ENCODE assay signal across 12 mouse cellular contexts in genomic region chr3:10685501-10685951, GRCm38 (mm10).
A peak's percentile ranks its signal among the peaks of the same experiment; 100 is the strongest.
DNase-seq lines count a peak whose midpoint lies in the region; ATAC-seq and TF ChIP-seq lines count a peak whose summit lies in the region.
"Had no signal": no experiment of that assay in that cellular context is flagged by ENCODE, and none has a peak within 500 bp of the region (broad histone marks: within the 10 kb centered on the region; RNA-seq: fewer than 3 reads in every experiment).

No protein-coding gene starts in this region.

- intact Hi-C loops in left cerebral cortex, adult 2 months (cut with DNase I), result loop anchor here (10.0 kb wide), 1 partner anchor 339 kb away; no protein-coding TSS in a partner anchor
- intact Hi-C loops in left cerebral cortex, postnatal 4 days (cut with DNase I), result no loop called here

- 0 out of 2 replicates have a peak overlapping the region, but pooled peaks have one; percentile 1 for H3K4me3 ChIP-seq in left cerebral cortex, adult 2 months
- H3K4me3 ChIP-seq in forebrain, embryonic 14.5 days (ENCODE audit: low read depth, low read length), result no peak overlapping the region
- no peak overlapping the region for H3K4me3 ChIP-seq in midbrain, embryonic 13.5 days (replicated peaks)

- WGBS in forebrain, embryonic 14.5 days, result 39% methylated on average over 4 of the region's 4 CpGs
- 41% methylated on average over 4 of the region's 4 CpGs for WGBS in midbrain, embryonic 13.5 days

- ATAC-seq in forebrain, embryonic 14.5 days, result peak; percentile 73
- ATAC-seq in midbrain, embryonic 13.5 days, result peak; percentile 47
- ATAC-seq: activated CD4-positive, CD25-positive, alpha-beta regulatory T cell, adult 4 months; intestine, embryonic 16.5 days had no signal

- H3K4me2 ChIP-seq in forebrain, embryonic 14.5 days (ENCODE audit: low read length), result no peak overlapping the region
- H3K4me2 ChIP-seq in midbrain, embryonic 13.5 days (replicated peaks), result 0 out of 2 replicates have a peak overlapping the region, but pooled peaks have one; percentile 24

- no peaks in the 10 kb centered on the region for H3K9me3 ChIP-seq in forebrain, embryonic 14.5 days (replicated peaks; ENCODE audit: control insufficient read depth, low read length)
- H3K9me3 ChIP-seq in midbrain, embryonic 13.5 days, result no peaks in the 10 kb centered on the region

- no peak overlapping the region for H3K9ac ChIP-seq in forebrain, embryonic 14.5 days (ENCODE audit: low read length)
- no peak overlapping the region for H3K9ac ChIP-seq in midbrain, embryonic 13.5 days (replicated peaks)

- no peaks in the 10 kb centered on the region for H3K27me3 ChIP-seq in forebrain, embryonic 14.5 days (replicated peaks; ENCODE audit: control insufficient read depth, insufficient read depth, low read length)
- H3K27me3 ChIP-seq in midbrain, embryonic 13.5 days, result no peaks in the 10 kb centered on the region

- TF ChIP-seq CTCF in left cerebral cortex, adult 2 months (IDR thresholded peaks at IDR 0.05), result no peak

- H3K4me1 ChIP-seq in forebrain, embryonic 14.5 days (ENCODE audit: control insufficient read depth, insufficient read depth, low read length), result peaks cover 9% of the 10 kb centered on the region
- H3K4me1 ChIP-seq in midbrain, embryonic 13.5 days (replicated peaks), result peaks cover 11% of the 10 kb centered on the region

- peak overlapping the region; percentile 61 for H3K27ac ChIP-seq in left cerebral cortex, adult 2 months
- H3K27ac ChIP-seq in forebrain, embryonic 14.5 days (ENCODE audit: low read depth, low read length), result peak overlapping the region; percentile 22; the same call in 1 of the 2 replicates
- no peak overlapping the region for H3K27ac ChIP-seq in midbrain, embryonic 13.5 days

- no peaks in the 10 kb centered on the region for H3K36me3 ChIP-seq in forebrain, embryonic 14.5 days (ENCODE audit: control insufficient read depth, insufficient read depth, low read length)
- H3K36me3 ChIP-seq in midbrain, embryonic 13.5 days, result no peaks in the 10 kb centered on the region

- DNase-seq in left cerebral cortex, adult 2 months (ENCODE audit: extremely low spot score in 1 of 2, low spot score in 2 of 2), result no peak
- DNase-seq in left cerebral cortex, postnatal 4 days, result no peak
- DNase-seq in brain, embryonic 18.5 days (ENCODE audit: low read depth, low spot score), result peak; percentile 72
- DNase-seq in forebrain, embryonic 14.5 days (ENCODE audit: low spot score), result peak; percentile 89
- DNase-seq in lung, adult 18-20 months, result no peak
- no peak for DNase-seq in spleen, postnatal 36 days (ENCODE audit: low spot score in 2 of 2)
- DNase-seq in heart, postnatal 4 days, result no peak
- DNase-seq: spleen, adult 18-20 months; thymus, postnatal 36 days had no signal

Comparison
In these comparisons a context has a peak if more than half of its experiments do, and no peak if none do; other contexts are left out.
1. DNase-seq: peak in brain, embryonic 18.5 days (single experiment) and forebrain, embryonic 14.5 days (single experiment); none in left cerebral cortex, adult 2 months (0 of 2), left cerebral cortex, postnatal 4 days (single experiment), lung, adult 18-20 months (0 of 2), spleen, postnatal 36 days (0 of 2) and heart, postnatal 4 days (single experiment).